Mouse (Mus musculus): ENCODE measurements around the gene Trim59. TPM values are rescaled to one million over a fixed set of nuclear protein-coding genes. Genes with fewer than 3 reads are reported as not detected.
A peak's percentile ranks its signal among the peaks of the same experiment; 100 is the strongest.

Trim59 gene
- polyA plus RNA-seq, 1 experiment from 2014 or later = 103 TPM

DNA sequence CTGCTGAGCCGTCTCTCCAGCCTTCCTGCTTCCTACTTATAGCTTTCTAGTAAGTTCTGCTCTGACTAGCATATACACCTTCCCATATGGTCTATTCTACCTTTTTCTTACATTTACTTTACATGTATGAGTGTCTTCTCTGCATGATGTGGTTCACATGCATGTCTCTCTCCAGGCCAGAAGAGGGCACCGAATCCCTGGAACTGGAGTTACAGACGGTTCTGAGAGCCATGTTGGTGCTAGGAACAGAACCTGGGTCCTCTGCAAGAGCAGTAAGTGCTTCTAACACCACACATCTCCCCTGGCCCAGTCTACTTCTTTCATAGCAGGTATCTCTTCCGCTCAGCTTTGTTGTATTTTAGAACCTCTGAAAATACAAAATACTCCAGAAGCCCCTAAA, 41.8 kb downstream of the Trim59 start:
- WGBS = 93% methylated on average over 4 of the region's 4 CpGs
- Histone ChIP-seq H3K9ac (replicated peaks; ENCODE audit: low read depth, low read length) (no peak overlapping the region), H3K4me2 (replicated peaks; ENCODE audit: low read depth, low read length) (no peak overlapping the region), H3K36me3 (ENCODE audit: control insufficient read depth, insufficient read depth, low read length) (no peaks in the 10 kb centered on the region), H3K9me3 (ENCODE audit: control insufficient read depth, low read depth, low read length) (no peaks in the 10 kb centered on the region), H3K27ac (ENCODE audit: low read length) (no peak overlapping the region), H3K27me3 (ENCODE audit: control insufficient read depth, insufficient read depth, low read length) (no peaks in the 10 kb centered on the region), H3K4me3 (ENCODE audit: low read depth, low read length) (no peak overlapping the region), H3K4me1 (ENCODE audit: control insufficient read depth, insufficient read depth, low read length) (peaks cover 8% of the 10 kb centered on the region)
- no peak for ATAC-seq (ENCODE audit: insufficient number of reproducible peaks, insufficient read depth, low FRiP score, low read depth)

DNA sequence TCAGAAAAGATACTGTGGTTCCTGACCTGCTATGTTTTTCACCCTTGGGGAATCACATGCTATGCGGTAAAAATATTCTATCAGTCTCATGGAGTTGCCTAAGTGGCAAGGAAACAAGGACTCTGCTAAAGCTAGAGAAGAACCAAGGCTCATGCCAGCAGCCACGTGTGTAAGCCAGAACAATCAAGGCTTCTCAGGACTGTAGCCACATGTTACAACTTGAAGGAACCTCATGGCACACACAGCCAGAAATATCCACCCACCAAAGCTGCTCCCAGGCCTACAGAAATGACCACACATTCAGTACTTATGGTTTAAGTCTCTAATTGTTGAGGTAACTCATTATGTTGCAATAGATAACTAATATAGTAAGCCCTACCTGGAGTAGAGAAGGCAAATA, 58.0 kb downstream of the Trim59 start:
- H3K4me1 ChIP-seq (ENCODE audit: control insufficient read depth, insufficient read depth, low read length) = no peaks in the 10 kb centered on the region
- H3K4me3 ChIP-seq (ENCODE audit: low read depth, low read length) = no peak overlapping the region
- H3K9ac ChIP-seq (replicated peaks; ENCODE audit: low read depth, low read length) = no peak overlapping the region
- H3K9me3 ChIP-seq (ENCODE audit: control insufficient read depth, low read depth, low read length) = no peaks in the 10 kb centered on the region
- WGBS = 85% methylated on average over 2 of the region's 2 CpGs
- no peaks in the 10 kb centered on the region; the same call in 1 of the 2 replicates for H3K36me3 ChIP-seq (ENCODE audit: control insufficient read depth, insufficient read depth, low read length)
- no peak for ATAC-seq (ENCODE audit: insufficient number of reproducible peaks, insufficient read depth, low FRiP score, low read depth)
- H3K27me3 ChIP-seq (ENCODE audit: control insufficient read depth, insufficient read depth, low read length) = no peaks in the 10 kb centered on the region
- no peak overlapping the region for H3K4me2 ChIP-seq (replicated peaks; ENCODE audit: low read depth, low read length)
- H3K27ac ChIP-seq (ENCODE audit: low read length) = no peak overlapping the region

MicroRNA genes within 50 kb of the gene (microRNA counts, 519-probe panel; counts per million panel counts)
- 4,972 counts per million, percentile 94 among the panel's probes with 10 or more counts for microRNA mmu-miR-15b

Small RNA genes lying within 50 kb of the gene (microRNA-seq; reads per million reads assigned to microRNA genes)
- 1,971 reads per million, percentile 79 among the genes with 10 or more reads in this experiment for gene Mir15b
- 533 reads per million, percentile 66 among the genes with 10 or more reads in this experiment for gene Mir16-2

Other genes with a start within 250 kb of the Trim59 start
- gene 1110032F04Rik, start 175.2 kb downstream of the Trim59 start, polyA plus RNA-seq (2014; fragmentation: Nextera tagmentation; extraction: Ambion mirVana) = 0.97 and 1.4 TPM in 2 replicates
- 16.9 and 17.6 TPM in 2 replicates for gene Ift80, start 40.2 kb downstream of the Trim59 start, polyA plus RNA-seq (2014; fragmentation: Nextera tagmentation; extraction: Ambion mirVana)
- 152 and 154 TPM in 2 replicates for gene Smc4, start 40.0 kb downstream of the Trim59 start, polyA plus RNA-seq (2014; fragmentation: Nextera tagmentation; extraction: Ambion mirVana)
- gene Kpna4, start 82.4 kb upstream of the Trim59 start, polyA plus RNA-seq (2014; fragmentation: Nextera tagmentation; extraction: Ambion mirVana) = 33.6 and 34.7 TPM in 2 replicates
- gene Arl14, start 177.7 kb upstream of the Trim59 start, polyA plus RNA-seq (2014; fragmentation: Nextera tagmentation; extraction: Ambion mirVana) = 11.7 and 12.2 TPM in 2 replicates

Measured in stomach, embryonic 14.5 days (tissue).